Mouse (Mus musculus) lung, adult 2 months (tissue): ENCODE data around the gene Vars.

Source experiments
- CTCF ChIP-seq: fragments of 200-500 bp; IDR thresholded peaks from 2 replicates; pipeline ENCODE4 v1.5.1; 2011; ENCODE audit warnings: mild to moderate bottlenecking, low read length, control low read depth; ENCODE audit not compliant: insufficient read depth
- POLR2A ChIP-seq: fragments of 200-500 bp; IDR thresholded peaks from 2 replicates; pipeline ENCODE4 v1.6.1; 2011; ENCODE audit warnings: low read depth, mild to moderate bottlenecking, control low read depth, low read length, borderline replicate concordance; ENCODE audit errors: extremely low read depth

DNA sequence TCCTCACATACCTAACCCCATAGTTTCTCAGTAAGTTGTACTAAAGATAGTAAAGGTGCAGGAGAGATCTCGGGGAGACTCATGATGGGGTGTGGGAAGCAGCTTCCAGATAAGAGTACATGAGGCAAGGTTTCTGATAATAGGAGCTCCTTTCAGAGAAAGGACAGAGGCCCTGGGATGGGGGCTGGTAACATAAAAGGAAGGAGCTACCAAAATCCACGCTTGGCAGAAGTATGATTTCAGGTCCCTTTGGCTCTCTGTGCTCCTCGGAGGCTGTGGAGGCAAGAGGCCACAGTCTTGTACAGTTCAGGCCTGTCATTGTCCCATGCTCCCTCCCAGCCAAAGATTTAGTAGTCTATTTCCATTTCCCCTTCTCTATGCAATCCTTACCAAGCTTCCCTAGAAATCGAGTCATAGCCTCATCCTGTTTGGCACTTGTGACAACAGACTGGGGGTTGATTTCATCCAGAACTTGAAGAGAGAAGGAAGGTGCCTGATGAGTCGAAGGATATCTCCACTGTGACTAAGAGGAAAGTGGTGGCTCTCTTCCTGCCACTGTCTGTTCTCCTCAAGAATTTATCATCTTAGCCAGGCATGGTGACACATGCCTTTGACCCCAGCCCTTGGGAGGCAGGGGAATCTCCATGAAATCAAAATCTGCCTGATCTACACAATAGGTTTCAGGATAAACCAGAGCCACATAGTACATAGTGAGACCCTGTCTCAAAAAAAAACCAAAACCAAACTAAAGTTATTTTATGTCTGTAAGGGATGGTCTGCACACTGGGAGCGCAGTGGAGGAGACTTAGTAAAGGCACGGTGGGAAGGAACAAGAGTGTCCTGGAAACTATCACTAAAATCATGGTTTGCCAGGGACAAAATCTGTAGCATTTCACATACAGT, 44.4 kb downstream of the Vars start:
- TF ChIP-seq CTCF: no peak
- no peak for TF ChIP-seq POLR2A
